Mouse (Mus musculus) midbrain, embryonic 16.5 days (tissue): Measurements from ENCODE around the gene Plekha8. TPM values are rescaled to one million over a fixed set of nuclear protein-coding genes. Genes with fewer than 3 reads are reported as not detected.
A peak's percentile ranks its signal among the peaks of the same experiment; 100 is the strongest.

Source experiments
- ATAC-seq: fragments of 200-750 bp; cut with Nextera tagmentation; 2 replicates; pipeline ENCODE4 v1.8.0; 2017; ENCODE audit warnings: moderate TSS enrichment
- H3K27ac ChIP-seq: fragments of 300-500 bp; sonication (generic); 2 replicates; pipeline ENCODE4 v1.5.1; 2014; ENCODE audit warnings: mild to moderate bottlenecking, low read length, mixed read lengths
- H3K27me3 ChIP-seq: fragments of 300-500 bp; sonication (generic); 2 replicates; pipeline ENCODE4 v1.6.1; 2014; ENCODE audit warnings: low read depth, low read length, mixed read lengths; ENCODE audit not compliant: control insufficient read depth, insufficient read depth
- H3K36me3 ChIP-seq: fragments of 300-500 bp; sonication (generic); 2 replicates; pipeline ENCODE4 v1.6.1; 2014; ENCODE audit warnings: mild to moderate bottlenecking, low read length, moderate library complexity, mixed read lengths; ENCODE audit not compliant: control insufficient read depth, insufficient read depth
- H3K4me1 ChIP-seq: fragments of 300-500 bp; sonication (generic); 2 replicates; pipeline ENCODE4 v1.6.1; 2014; ENCODE audit warnings: mild to moderate bottlenecking, low read length, mixed read lengths; ENCODE audit not compliant: control insufficient read depth, insufficient read depth
- H3K4me2 ChIP-seq: fragments of 300-500 bp; sonication (generic); 2 replicates; pipeline ENCODE4 v1.6.1; 2014; ENCODE audit warnings: mild to moderate bottlenecking, low read length, mixed read lengths
- H3K4me3 ChIP-seq: fragments of 300-500 bp; sonication (generic); 2 replicates; pipeline ENCODE4 v1.5.1; 2014; ENCODE audit warnings: low read depth, mild to moderate bottlenecking, low read length, moderate library complexity, mixed read lengths
- H3K9ac ChIP-seq: fragments of 300-500 bp; sonication (generic); 2 replicates; pipeline ENCODE4 v1.6.1; 2014; ENCODE audit warnings: low read depth, low read length, mixed read lengths
- H3K9me3 ChIP-seq: fragments of 300-500 bp; sonication (generic); replicated peaks from 2 replicates; pipeline ENCODE4 v1.6.1; 2014; ENCODE audit warnings: mild to moderate bottlenecking, low read length, mixed read lengths; ENCODE audit not compliant: control insufficient read depth, poor library complexity, severe bottlenecking
- WGBS: fragments of 180-500 bp; shearing (Covaris S2); extraction: QIAGEN DNeasy Blood & Tissue Kit; methylation state at CpG from one replicate; pipeline ENCODE4 v1.1.7; 2014; 5-methylcytosine and 5-hydroxymethylcytosine counted together
- polyA plus RNA-seq: library from polyadenylated mRNA; unstranded; fragments of >200 nt; fragmentation: Nextera tagmentation; extraction: Ambion mirVana; gene quantifications from 2 replicates; pipeline ENCODE4 v1.2.1, GENCODE M21; 2015

Gene Plekha8
- polyA plus RNA-seq, 1 experiment from 2014 or later = 8.3 TPM

DNA sequence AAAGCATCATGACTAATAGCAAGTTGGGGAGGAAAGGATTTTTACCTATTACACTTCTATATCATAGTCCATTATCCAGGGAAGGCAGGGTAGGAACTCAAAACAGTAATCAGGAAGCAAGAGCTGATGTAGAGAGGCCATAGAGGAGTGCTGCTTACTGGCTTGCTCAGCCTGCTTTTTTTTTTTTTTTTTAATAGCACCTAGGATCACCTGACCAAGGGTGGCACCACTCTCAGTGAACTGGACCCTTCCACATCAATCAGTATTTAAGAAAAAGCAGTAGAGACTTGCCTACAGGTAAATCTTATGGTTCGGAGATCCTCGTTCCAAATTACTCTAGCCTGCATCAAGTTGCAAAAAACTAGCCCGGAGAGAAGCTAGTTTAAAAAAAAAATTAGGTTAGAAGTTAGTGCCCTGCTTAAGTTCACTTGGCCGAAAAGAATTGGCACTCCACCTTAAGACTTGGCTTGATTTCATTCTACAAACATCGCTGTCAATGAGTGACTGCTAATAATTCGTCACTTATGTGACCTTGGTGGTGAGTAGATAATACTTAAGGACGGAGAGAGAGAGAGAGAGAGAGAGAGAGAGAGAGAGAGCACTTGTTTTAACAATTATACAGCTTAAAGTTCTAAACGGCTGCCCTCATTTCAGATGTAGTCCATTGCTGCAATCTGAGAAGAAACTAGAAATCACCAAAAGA, 994 bp upstream of the Plekha8 start:
- H3K36me3 ChIP-seq = no peaks in the 10 kb centered on the region
- peak overlapping the region; percentile 79 for H3K4me2 ChIP-seq
- no peak for ATAC-seq
- no peaks in the 10 kb centered on the region for H3K27me3 ChIP-seq
- H3K27ac ChIP-seq = no peak overlapping the region
- H3K4me3 ChIP-seq = peak overlapping the region; percentile 54
- H3K9me3 ChIP-seq = no peaks in the 10 kb centered on the region
- WGBS = 61% methylated on average over 8 of the region's 8 CpGs
- H3K4me1 ChIP-seq = peaks cover 26% of the 10 kb centered on the region
- no peak overlapping the region for H3K9ac ChIP-seq

GRCm38 (mm10) chr6:54595330-54595878, 493 bp downstream of the Plekha8 start:
- ATAC-seq = peak; percentile 74
- peak overlapping the region; percentile 64 for H3K4me2 ChIP-seq
- no peaks in the 10 kb centered on the region for H3K36me3 ChIP-seq
- peak overlapping the region; percentile 73 for H3K27ac ChIP-seq
- peaks cover 26% of the 10 kb centered on the region for H3K4me1 ChIP-seq
- no peaks in the 10 kb centered on the region for H3K9me3 ChIP-seq
- peak overlapping the region; percentile 87 for H3K9ac ChIP-seq
- under 1% methylated on average over 46 of the region's 48 CpGs for WGBS
- no peaks in the 10 kb centered on the region for H3K27me3 ChIP-seq
- H3K4me3 ChIP-seq = peak overlapping the region; percentile 87

- ATAC-seq = no peak
- Histone ChIP-seq H3K4me3 (peak within 1 kb of the TSS; percentile 87; the same call in 1 of the 2 replicates), H3K27ac (no peak within 1 kb of the TSS), H3K9me3 (no peaks in the 10 kb centered on the region), H3K4me2 (peak within 1 kb of the TSS; percentile 64), H3K9ac (no peak within 1 kb of the TSS), H3K36me3 (no peaks in the 10 kb centered on the region), H3K27me3 (no peaks in the 10 kb centered on the region), H3K4me1 (peaks cover 23% of the 10 kb centered on the region)
- 82% methylated on average over 4 of the region's 4 CpGs for WGBS
These were observed 2.3 kb downstream of the Plekha8 start, which contains the start of gene Fkbp14 for GRCm38 (mm10) chr6:54597208-54597607. Gene Fkbp14, minus strand, starts transcription at chr6:54597308.

GRCm38 (mm10) chr6:54597711-54598110, 2.8 kb downstream of the Plekha8 start:
- no peak overlapping the region for H3K9ac ChIP-seq
- ATAC-seq = no peak
- WGBS = 92% methylated on average over 3 of the region's 3 CpGs
- no peak overlapping the region for H3K27ac ChIP-seq
- H3K36me3 ChIP-seq = no peaks in the 10 kb centered on the region
- no peaks in the 10 kb centered on the region for H3K27me3 ChIP-seq
- H3K4me2 ChIP-seq = no peak overlapping the region
- no peaks in the 10 kb centered on the region for H3K9me3 ChIP-seq
- H3K4me3 ChIP-seq = no peak overlapping the region
- peaks cover 23% of the 10 kb centered on the region for H3K4me1 ChIP-seq

GRCm38 (mm10) chr6:54600681-54601347, 5.9 kb downstream of the Plekha8 start:
- Histone ChIP-seq H3K9ac (no peak overlapping the region), H3K36me3 (no peaks in the 10 kb centered on the region; the same call in 1 of the 2 replicates), H3K4me3 (no peak overlapping the region), H3K4me1 (peaks cover 15% of the 10 kb centered on the region), H3K27ac (no peak overlapping the region), H3K27me3 (no peaks in the 10 kb centered on the region), H3K9me3 (no peaks in the 10 kb centered on the region), H3K4me2 (no peak overlapping the region)
- WGBS = 84% methylated on average over 5 of the region's 5 CpGs
- ATAC-seq = no peak

DNA sequence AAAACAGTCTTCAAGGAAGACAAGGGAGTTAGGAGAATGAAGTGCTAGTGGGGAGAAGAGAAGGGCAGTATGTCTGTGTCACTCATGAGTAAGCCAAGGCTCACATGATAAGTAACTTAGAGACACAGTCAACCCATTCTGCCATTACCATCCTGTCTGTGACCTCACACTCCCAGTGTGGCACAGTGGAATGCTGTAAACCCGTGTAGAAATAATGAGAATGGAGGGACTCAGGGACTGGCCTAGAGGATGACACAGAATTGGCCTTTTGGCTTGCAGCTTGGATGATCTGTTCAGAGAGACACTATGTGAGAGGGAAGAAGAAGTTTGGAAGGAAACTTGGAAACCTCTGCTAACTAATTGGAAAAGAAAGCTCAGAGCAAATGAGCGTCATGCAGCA, 8.0 kb downstream of the Plekha8 start:
- no peaks in the 10 kb centered on the region; the same call in 1 of the 2 replicates for H3K4me1 ChIP-seq
- H3K9ac ChIP-seq = no peak overlapping the region
- no peak overlapping the region for H3K4me2 ChIP-seq
- H3K9me3 ChIP-seq = no peaks in the 10 kb centered on the region
- no peaks in the 10 kb centered on the region for H3K27me3 ChIP-seq
- H3K27ac ChIP-seq = no peak overlapping the region
- 90% methylated on average over 2 of the region's 2 CpGs for WGBS
- no peak overlapping the region for H3K4me3 ChIP-seq
- ATAC-seq = no peak
- no peaks in the 10 kb centered on the region; the same call in 1 of the 2 replicates for H3K36me3 ChIP-seq

- no peak overlapping the region for H3K4me3 ChIP-seq
- H3K9me3 ChIP-seq = no peaks in the 10 kb centered on the region
- no peak overlapping the region for H3K9ac ChIP-seq
- H3K4me2 ChIP-seq = no peak overlapping the region
- H3K36me3 ChIP-seq = no peaks in the 10 kb centered on the region; the same call in 1 of the 2 replicates
- H3K27ac ChIP-seq = no peak overlapping the region
- ATAC-seq = no peak
- WGBS = 100% methylated on average over 1 of the region's 1 CpGs
- H3K27me3 ChIP-seq = no peaks in the 10 kb centered on the region
- no peaks in the 10 kb centered on the region for H3K4me1 ChIP-seq
These were observed 9.2 kb downstream of the Plekha8 start for GRCm38 (mm10) chr6:54604001-54604715.

- Histone ChIP-seq H3K4me3 (no peak overlapping the region), H3K27ac (no peak overlapping the region), H3K9ac (no peak overlapping the region), H3K4me2 (no peak overlapping the region), H3K27me3 (no peaks in the 10 kb centered on the region), H3K9me3 (no peaks in the 10 kb centered on the region; the same call in 1 of the 2 replicates), H3K36me3 (no peaks in the 10 kb centered on the region; the same call in 1 of the 2 replicates), H3K4me1 (no peaks in the 10 kb centered on the region)
- ATAC-seq = no peak
- WGBS = 57% methylated on average over 4 of the region's 4 CpGs
These were observed 11.3 kb downstream of the Plekha8 start for GRCm38 (mm10) chr6:54606241-54606640.
